Mouse (Mus musculus) megakaryocyte, embryonic 14.5 days (primary cell): ENCODE data around the gene Esr1.

Experiments
- FLI1 ChIP-seq: IDR thresholded peaks from 2 replicates; pipeline ENCODE4 v1.6.1; 2012; ENCODE audit warnings: low read length, inconsistent platforms, mixed read lengths
- GATA1 ChIP-seq: IDR thresholded peaks from 3 replicates; pipeline ENCODE4 v1.6.1; 2012; ENCODE audit warnings: mixed read lengths, low read length, inconsistent platforms, borderline replicate concordance

- no peak for TF ChIP-seq FLI1
- no peak for TF ChIP-seq GATA1
Observed at GRCm38 (mm10) chr10:4976557-4976956, 365.2 kb downstream of the Esr1 start.
